23 mouse cellular contexts compared by ENCODE assay signal in genomic region chr17:83871354-83871753, GRCm38 (mm10). TPM values are rescaled to one million over a fixed set of nuclear protein-coding genes. Genes with fewer than 3 reads are reported as not detected.
A peak's percentile ranks its signal among the peaks of the same experiment; 100 is the strongest.
DNase-seq lines count a peak whose midpoint lies in the region; ATAC-seq lines count a peak whose summit lies in the region.
"Had no signal": no experiment of that assay in that cellular context is flagged by ENCODE, and none has a peak within 500 bp of the region (broad histone marks: within the 10 kb centered on the region; RNA-seq: fewer than 3 reads in every experiment).

No protein-coding gene starts in this region.

- H3K36me3 ChIP-seq in hindbrain, embryonic 13.5 days = no peaks in the 10 kb centered on the region
- H3K36me3 ChIP-seq: embryonic facial prominence, embryonic 12.5 days; heart, embryonic 12.5 days; hindbrain, embryonic 10.5 days; hindbrain, embryonic 15.5 days had no signal

- no peak overlapping the region for H3K27ac ChIP-seq in hindbrain, embryonic 13.5 days
- H3K27ac ChIP-seq: embryonic facial prominence, embryonic 12.5 days; heart, adult 2 months; hindbrain, embryonic 10.5 days; hindbrain, embryonic 15.5 days had no signal

- H3K4me1 ChIP-seq in hindbrain, embryonic 13.5 days (replicated peaks) = peaks cover 5% of the 10 kb centered on the region
- H3K4me1 ChIP-seq: heart, embryonic 12.5 days; hindbrain, embryonic 15.5 days had no signal

- H3K9me3 ChIP-seq in hindbrain, embryonic 13.5 days = no peaks in the 10 kb centered on the region
- H3K9me3 ChIP-seq: embryonic facial prominence, embryonic 12.5 days; heart, embryonic 12.5 days; hindbrain, embryonic 15.5 days had no signal

- no peak overlapping the region for H3K9ac ChIP-seq in hindbrain, embryonic 13.5 days
- H3K9ac ChIP-seq: embryonic facial prominence, embryonic 12.5 days; heart, embryonic 12.5 days; hindbrain, embryonic 15.5 days had no signal

- 93% methylated on average over 5 of the region's 5 CpGs for WGBS in hindbrain, embryonic 13.5 days

- H3K27me3 ChIP-seq in hindbrain, embryonic 13.5 days = no peaks in the 10 kb centered on the region
- H3K27me3 ChIP-seq: embryonic facial prominence, embryonic 12.5 days; heart, embryonic 12.5 days; hindbrain, embryonic 15.5 days had no signal

- ATAC-seq in granulocyte monocyte progenitor cell, adult 5-6 weeks (replicated peaks; ENCODE audit: poor library complexity, severe bottlenecking) = peak; percentile 41; the same call in 1 of the 2 replicates
- no peak for ATAC-seq in hindbrain, embryonic 13.5 days (ENCODE audit: low FRiP score)
- ATAC-seq: activated CD4-positive, CD25-positive, alpha-beta regulatory T cell, adult 4 months; forebrain, embryonic 16.5 days; inflammation-experienced regulatory T-cells, adult 6 months had no signal

- peak; percentile 28 for DNase-seq in 416B (ENCODE audit: low read depth)
- DNase-seq in A20 (ENCODE audit: low read depth, low spot score) = peak; percentile 73
- peak; percentile 59 for DNase-seq in ES-CJ7 (ENCODE audit: low read depth, low spot score)
- DNase-seq in thymus, adult 18-20 months = no peak
- DNase-seq in heart, adult 18-20 months = no peak
- DNase-seq: adrenal gland, postnatal 14 days; cerebellum, adult 11-12 months; cerebellum, adult 9-10 months; cerebellum, postnatal 25 days; gastrocnemius, postnatal 14 days; heart, adult 2 months; kidney, adult 11 months; kidney, adult 9 months had no signal

- H3K4me2 ChIP-seq in hindbrain, embryonic 13.5 days = no peak overlapping the region
- H3K4me2 ChIP-seq: embryonic facial prominence, embryonic 12.5 days; heart, embryonic 12.5 days; hindbrain, embryonic 15.5 days had no signal

- no peak overlapping the region for H3K4me3 ChIP-seq in hindbrain, embryonic 13.5 days
- H3K4me3 ChIP-seq: embryonic facial prominence, embryonic 12.5 days; heart, adult 2 months; heart, embryonic 12.5 days; hindbrain, embryonic 10.5 days; hindbrain, embryonic 15.5 days had no signal

RNA-seq across cellular contexts. Expression of gene Haao, which starts 23.6 kb away (rescaled TPM):
- total RNA-seq in granulocyte monocyte progenitor cell, adult 5-6 weeks (2014; fragmentation: Nextera tagmentation) = 36.7 and 42.2 TPM in 2 replicates
- 17.0 and 26.2 TPM in 2 replicates for total RNA-seq in granulocyte monocyte progenitor cell, adult 5-6 weeks (2017)
- polyA plus RNA-seq in hindbrain, embryonic 13.5 days (2015; fragmentation: Nextera tagmentation; extraction: Ambion mirVana) = 0.31 and 0.36 TPM in 2 replicates
- total RNA-seq in heart, adult 18-20 months (2021) = 1 to 10 TPM in 1 of 2 experiments, under 1 TPM in 1; 0.27 to 2.0 TPM
- total RNA-seq: gastrocnemius, postnatal 14 days had no signal
- polyA plus RNA-seq: forebrain, embryonic 11.5 days had no signal

Comparison
In these comparisons a context has a peak if more than half of its experiments do, and no peak if none do; other contexts are left out.
1. DNase-seq: peak in 416B (single experiment), A20 (single experiment) and ES-CJ7 (single experiment); none in thymus, adult 18-20 months (0 of 2) and heart, adult 18-20 months (0 of 2).
2. RNA of gene Haao, which starts 23.6 kb away (total RNA-seq): 17.0 to 42.2 TPM in granulocyte monocyte progenitor cell, adult 5-6 weeks; 0.27 to 2.0 TPM in heart, adult 18-20 months; every median in the first group is over 4 times any median in the second.